In genomic region chr14:47285271-47285670, GRCm38 (mm10) we compare ENCODE assay signal across 1 mouse cellular context.
TF ChIP-seq lines count a peak whose summit lies in the region.

No protein-coding gene starts in this region.

TF ChIP-seq in MEL, 35 proteins besides CTCF, POLR2A, EP300 and RAD21:
- no peak for TF ChIP-seq ZNF384 (IDR thresholded peaks at IDR 0.05; ENCODE audit: low read depth, low read length)
- no peak for TF ChIP-seq POLR2AphosphoS5 (IDR thresholded peaks at IDR 0.05; ENCODE audit: borderline replicate concordance, low read depth, low read length)
